Mouse (Mus musculus): ENCODE data around the gene Dtx3.
"Not testable (repeated sequence)": the region's sequence is repeated elsewhere in the genome, so short reads cannot be mapped to it uniquely, and the experiment has no call there.

The Dtx3 gene

DNA sequence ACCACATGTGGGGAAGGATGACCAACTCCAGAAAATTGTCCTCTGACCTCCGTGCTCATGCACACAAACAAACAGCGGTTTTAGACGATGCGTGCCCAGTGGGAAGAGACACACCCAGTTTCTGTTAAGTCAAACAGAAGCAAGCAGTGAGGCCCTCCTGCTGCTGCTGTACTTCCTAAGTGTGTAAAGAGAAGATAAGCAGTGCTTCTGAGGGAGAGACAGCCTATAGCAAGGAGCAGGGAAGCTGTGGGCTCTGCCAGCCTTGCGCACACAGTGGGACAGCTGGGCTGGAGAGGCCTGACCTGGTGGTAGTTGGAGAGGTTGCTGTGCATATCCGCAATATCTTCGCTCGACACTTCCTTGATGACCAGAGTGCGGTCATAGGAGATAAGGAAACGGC, 9.8 kb upstream of the Dtx3 start:
- DNase-seq (ENCODE audit: low spot score in 2 of 2), result no peak

DNA sequence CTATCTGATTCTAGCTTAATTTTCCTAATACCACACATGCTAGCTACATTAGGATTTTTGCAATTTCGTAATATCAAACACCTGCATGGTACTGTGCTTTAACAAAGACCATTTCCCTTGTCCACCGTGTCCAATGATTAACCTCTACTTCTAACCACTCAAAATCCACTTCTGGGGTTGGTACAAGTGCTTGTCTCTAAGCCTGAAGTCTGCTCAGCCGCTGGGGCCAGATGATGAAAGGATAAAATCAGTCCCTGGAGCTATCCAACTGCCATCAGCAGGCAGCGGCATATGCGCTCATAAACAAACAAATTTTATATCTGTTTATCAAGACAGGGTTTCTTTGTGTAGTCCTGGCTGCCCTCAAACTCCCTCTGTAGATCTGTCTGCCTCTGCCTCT, 9.1 kb upstream of the Dtx3 start:
- no peak for DNase-seq (ENCODE audit: low spot score in 2 of 2)

DNA sequence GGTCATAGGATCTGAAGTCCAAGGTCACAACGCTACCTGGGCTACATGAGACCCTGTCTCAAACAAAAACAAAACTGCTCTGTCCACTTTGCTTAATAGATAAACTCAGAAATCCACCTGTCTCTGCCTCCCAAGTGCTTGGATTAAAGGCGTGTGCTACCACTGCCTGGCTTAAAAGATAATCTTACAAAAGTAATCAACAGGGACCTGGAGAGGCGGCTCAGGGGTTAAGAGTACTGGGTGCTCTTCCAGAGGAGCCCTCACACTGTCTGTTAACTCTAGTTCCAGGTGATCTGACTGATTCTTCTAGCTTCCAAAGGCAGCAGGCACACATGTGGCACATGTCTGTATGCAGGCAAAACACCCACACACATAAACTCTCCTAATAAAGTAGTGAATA, 7.6 kb upstream of the Dtx3 start:
- no peak for DNase-seq (ENCODE audit: low spot score in 2 of 2)

DNA sequence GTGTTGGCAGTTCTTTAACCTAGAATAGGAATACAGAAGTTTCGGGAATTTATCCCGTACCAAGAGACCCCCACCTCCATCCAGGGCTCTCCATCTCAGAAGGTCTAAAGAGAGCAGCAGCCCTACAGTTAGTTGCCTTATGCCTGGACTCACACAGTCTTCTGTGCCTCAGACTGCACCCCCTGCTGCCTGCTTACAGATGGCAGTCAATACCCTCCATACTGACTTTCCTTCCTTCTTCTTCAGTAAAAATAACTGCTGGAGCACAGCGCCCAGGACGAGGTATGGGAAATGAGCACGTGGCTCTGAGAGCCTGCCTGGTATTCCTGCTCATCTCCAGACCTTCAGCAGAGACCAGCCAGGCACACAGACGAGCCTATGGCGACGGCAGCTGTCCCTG, 4.8 kb upstream of the Dtx3 start:
- no peak for DNase-seq (ENCODE audit: low spot score in 2 of 2)

DNA sequence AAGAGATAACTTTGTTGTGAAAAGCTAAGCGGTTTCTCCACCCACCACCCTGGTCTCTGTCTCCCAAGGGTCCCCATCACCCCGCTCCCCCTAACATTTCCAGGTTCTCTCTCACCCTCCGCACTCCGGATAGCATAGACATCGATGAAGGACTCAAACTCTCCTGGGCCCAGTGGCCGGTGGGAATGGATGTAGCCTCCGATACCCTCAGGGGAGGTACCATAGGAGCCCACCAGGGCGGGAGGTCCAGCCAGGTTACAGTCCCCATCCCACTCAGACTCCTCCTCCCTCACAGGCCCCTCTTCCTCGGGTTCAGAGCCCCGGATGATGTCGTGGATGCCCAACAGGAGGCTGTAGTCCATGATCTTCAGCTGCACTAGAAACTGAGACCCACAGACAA, 3.9 kb upstream of the Dtx3 start:
- no peak for DNase-seq (ENCODE audit: low spot score in 2 of 2)

DNA sequence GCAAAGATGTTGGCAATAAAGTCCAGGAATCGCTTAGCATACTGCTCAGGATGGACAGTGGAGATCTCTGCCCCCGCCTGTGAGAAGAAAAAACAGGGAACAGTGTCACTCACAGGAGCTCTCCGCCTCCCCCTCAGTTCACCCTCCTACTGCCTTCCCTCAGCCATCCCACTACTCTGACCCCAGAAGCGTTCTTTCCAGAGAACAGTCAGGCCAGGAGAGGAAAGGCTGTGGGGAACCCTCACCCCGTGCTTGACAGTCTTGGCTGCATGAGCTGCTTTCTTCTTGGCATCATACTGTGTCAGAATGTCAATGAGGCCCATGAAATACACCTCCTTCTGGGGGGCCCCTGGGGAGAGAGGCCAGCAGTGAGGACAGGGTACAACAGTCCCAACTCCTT, 3.5 kb upstream of the Dtx3 start:
- no peak for DNase-seq (ENCODE audit: low spot score in 2 of 2)

DNA sequence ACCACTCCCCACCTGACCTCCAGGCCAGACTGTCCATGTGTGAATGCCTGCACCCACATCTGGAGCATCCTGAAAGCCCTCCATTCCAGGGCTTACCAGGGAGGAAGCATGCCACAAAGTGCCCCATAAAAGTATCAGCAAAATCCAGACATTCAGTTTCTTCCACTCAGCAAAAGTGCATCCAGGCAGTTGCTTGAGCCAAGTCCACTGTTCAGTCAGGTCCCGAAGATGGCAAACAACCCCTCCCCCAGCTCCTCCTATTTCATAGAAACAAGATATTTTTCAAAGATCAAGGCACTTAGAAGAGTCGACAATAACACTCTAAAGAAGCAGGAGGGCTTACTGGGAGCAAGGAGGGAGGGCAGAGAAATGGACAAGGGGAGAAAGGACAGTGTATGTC, 3.0 kb upstream of the Dtx3 start:
- no peak for DNase-seq (ENCODE audit: low spot score in 2 of 2)

DNA sequence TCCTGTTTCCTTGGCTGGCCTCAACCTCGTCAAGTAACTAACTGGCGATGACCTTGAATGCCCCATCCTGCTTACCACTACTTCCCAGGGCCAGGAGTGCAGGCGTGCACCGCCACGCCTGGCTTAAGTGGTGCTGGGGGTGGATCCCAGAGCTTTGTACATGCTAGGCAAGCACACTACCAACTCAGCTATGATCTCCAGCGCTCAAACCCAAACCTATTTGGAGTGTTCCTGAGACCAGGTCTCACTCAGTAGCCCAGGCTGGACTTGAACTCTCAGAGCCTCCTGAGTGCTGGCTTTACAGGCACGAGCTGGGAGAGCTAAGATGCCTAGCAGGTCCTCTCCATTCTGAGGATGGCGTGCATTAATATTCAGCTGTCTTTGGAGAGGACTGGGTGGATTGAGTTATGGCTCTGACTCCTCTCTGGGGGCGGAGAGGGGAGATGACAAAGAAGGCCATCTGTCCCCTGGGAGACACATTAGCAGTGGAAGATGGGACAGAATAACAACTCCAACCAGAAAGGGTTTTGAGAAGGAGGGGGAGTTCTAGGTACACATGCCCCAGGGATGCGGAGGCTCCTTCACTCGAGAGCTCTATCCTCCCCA, 2.1 kb upstream of the Dtx3 start:
- DNase-seq (ENCODE audit: low spot score in 2 of 2), result no peak

DNA sequence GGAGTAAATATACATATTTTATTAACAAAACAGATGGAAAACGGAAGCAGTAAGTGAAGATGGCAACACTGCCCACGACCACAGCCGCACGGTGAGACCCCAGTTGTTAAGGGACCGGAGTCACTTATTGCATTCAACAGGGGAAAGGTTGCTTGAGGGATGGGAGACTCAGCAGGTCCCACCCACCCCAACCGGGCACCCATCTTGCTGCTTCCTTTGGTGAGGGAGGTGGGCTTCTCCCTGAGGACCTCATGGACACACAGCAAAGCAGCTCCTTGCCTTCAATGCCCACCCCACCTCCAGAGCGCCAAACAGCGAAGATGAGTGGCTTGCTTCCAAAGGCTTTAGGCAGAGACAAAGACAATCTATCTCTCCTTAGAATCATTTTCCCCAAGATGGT, 1.6 kb upstream of the Dtx3 start:
- no peak for DNase-seq (ENCODE audit: low spot score in 2 of 2)

DNA sequence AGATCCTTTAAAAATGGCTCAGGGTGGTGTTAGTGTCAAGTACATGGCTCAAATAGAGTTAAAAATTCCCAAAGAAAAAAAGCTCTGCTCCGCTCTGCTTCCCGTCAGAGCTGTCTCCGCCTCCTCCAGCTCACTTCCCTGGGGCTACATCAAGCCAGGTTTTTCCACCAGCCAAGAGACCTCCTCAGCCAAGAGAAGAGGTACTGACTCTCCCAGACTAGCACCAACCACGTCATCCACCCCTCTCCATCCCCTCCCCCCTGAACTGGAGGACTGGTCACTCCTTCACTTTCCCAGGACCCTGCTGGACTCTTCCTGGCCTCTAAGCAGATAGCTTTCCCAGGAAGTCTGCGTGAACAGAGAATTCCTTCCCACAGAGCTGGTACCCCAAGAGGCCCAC, 864 bp upstream of the Dtx3 start:
- DNase-seq (ENCODE audit: low spot score in 2 of 2), result peak in 1 of 2 experiments; percentile 68

DNA sequence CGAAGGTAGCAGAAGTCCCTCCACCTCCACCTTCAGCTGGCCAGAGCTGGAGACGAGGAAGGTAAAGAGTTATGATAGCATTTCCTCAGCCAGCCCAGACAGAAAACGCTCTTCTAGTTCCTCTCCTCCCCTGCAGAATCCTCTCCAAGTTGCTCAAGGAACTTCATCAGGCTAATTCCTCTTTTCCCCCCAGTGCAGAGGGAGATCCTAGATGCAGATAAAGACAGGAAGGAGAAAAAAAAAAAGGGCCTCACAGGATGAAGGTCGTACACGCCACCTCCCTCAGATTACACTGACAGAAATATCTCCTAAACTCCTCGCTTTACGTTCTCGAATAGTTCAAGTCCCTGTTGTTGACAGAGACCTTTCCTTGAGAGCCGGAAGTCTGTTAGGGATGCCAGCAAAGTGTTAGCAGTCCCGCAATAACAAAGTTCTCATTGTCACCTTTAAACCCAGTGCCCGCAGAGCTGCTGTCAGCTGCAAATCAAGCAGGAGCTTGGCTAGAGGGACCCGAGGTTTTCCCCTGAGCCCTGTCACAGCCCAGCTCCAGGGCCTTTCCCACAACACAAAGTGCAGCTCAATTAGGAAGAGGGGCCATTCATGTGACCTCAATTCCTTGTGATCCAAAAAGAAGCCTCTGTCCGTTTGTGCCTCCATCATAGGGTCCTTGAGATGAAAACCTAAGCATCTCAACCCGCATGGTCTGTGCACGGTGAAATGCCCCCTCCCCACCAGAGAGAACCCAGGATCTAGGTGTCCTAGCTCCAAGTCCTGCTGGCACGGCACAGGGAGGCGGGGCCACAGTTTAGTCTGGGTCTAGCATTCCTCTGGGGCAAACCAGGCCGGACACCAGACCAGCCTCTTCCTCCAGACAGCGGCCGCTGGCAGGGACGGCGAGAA, 850 bp downstream of the Dtx3 start:
- no peak for DNase-seq (ENCODE audit: low spot score in 2 of 2)

DNA sequence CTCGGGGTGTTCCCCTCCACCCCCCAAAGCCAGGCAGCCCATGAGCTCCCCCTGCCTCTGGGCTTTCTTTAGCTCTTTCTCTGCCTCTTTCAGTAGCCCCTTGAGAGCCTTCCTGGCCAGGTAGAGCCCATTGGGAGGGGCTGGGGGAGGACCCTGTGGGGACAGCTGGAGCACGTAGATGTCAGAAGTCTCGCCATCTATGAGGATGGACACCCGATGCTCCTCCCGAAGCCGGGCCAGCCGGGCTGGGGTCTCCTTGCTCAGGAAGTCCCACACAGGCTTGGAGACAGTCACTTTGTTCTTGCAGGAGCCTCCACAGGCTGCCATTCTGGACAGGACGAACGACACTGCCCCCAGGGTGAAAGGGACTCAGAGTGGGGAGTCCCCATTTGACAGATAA, 2.5 kb downstream of the Dtx3 start:
- DNase-seq (ENCODE audit: low spot score in 2 of 2), result no peak

DNA sequence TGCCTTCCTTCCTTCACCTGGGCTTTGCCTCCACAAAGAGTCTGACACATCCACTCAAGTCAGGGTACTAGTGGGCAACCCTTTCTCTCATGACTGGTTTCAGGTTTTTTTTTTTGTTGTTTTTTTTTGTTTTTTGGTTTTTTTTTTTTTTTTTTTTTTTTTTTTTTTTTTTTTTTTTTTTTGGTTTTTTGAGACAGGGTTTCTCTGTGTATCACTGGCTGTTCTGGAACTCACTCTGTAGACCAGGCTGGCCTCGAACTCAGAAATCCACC, 3.5 kb downstream of the Dtx3 start:
- not testable (repeated sequence) for DNase-seq (ENCODE audit: low spot score in 2 of 2)

DNA sequence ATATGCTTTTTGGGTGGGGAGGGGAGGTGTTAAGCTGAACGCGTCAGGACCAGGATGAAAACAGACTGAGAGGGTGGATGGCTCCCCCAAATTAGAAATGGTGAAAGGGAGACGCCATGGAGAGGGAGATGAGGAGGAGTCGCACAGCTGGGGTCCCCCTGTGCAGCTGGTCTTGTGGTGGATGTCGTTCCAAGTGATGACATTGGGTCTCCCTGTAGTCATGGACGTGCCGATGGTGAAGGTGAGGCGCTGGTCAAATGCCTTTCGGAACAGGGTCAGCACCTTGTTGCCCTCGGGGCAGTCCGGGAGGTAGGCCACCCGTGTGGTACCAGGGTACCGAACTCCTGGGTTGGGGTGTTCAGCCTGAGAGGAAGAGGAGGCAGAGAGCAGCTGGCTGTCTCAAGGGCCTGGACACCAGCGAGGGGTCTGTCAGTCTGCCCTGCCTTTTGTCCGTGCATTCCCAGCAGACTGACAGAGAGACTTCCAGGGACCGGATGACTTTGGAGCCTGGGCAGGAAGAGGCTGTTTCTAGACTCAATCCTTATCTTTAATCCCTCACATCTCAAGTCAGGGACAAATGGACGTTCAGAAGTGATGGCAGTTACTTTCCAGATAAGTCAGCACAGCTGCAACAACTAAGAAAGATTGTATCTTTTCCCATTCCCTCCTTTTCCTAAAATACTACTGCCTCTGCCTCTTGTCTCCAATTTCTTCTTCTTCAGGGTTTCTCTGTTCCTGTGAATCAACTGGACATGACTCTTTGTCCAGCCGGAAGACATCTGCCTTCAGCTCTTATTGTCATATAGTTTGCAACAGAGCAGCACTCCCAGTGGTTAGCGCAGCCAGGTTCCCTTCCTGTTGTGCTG, 4.1 kb downstream of the Dtx3 start:
- no peak for DNase-seq (ENCODE audit: low spot score in 2 of 2)

DNA sequence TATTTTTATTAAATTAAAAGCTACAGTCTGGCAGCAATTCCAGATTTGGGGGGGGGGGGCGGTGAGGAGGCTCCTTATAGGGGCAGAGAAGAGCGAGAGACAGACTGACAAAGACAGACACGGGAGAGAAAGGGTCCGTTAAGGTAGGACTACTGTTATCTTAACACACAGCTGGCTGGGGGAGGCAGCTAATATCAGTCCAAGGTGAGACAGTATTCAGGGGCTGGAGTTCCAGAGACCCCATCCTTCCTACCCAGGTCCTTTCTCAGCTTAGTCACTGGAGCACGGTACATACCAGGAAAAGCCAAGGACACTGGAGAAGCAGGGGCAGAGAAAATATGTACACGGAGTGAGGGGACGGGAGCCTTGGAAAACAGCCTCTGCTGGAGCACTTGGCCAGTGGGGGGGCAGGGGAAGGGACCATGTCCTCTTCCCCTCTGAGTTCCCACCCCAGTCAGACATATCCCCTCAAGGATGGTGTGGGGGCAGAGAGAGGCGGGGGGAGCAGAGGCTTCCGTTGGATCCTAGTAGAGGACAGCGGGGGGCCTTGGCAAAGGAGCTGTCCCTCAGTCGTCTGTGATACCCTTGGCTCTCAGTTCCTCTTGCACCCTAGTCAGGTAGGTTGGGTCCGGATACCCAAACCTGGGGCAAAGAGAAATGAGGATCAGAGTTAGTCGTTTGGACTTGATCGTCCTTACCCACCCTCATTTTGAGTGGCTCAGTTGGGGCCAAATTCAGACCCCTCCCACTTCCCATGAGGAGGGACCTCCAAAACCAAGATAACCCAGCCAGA, 4.9 kb downstream of the Dtx3 start:
- DNase-seq (ENCODE audit: low spot score in 2 of 2), result no peak

DNA sequence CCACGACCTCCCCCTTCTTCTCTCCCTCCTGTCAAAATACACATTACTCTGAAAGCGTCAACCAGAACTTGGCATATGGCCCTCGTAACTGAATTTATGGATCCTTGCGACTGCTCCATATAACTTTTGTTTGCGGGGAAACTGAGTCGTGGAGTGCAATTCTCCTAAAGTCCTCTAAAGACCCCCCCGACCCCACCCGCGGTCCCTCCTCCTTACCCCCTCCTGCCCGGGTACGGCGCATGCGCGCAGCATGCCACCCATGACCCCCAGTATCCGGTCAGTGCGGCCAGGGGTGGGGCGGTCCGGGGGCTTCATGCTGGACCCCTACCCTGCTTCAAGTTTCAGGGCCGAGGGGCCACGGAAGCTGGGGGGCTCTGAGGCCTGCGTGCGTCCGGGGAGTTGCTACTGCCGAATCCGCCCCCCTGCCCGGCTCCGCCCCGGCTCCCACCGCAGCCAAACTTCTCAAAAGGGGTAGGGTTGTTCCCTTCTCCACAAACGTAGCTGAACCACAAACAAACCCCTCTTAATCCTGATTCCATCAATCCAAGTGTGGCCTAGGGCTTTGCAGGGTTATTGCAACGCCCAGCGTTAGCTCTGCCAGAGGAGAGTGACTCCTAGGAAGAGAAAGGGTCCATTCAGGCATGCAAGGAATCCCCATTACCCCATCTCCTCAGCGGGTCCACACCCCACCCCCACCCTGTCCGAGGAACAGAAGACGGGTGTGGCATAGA, 5.7 kb downstream of the Dtx3 start, which contains the start of gene Arhgef25:
Gene Arhgef25 (minus strand): TSS at position 433 of the 731 bp plus-strand sequence.
- DNase-seq (ENCODE audit: low spot score in 2 of 2), result no peak

DNA sequence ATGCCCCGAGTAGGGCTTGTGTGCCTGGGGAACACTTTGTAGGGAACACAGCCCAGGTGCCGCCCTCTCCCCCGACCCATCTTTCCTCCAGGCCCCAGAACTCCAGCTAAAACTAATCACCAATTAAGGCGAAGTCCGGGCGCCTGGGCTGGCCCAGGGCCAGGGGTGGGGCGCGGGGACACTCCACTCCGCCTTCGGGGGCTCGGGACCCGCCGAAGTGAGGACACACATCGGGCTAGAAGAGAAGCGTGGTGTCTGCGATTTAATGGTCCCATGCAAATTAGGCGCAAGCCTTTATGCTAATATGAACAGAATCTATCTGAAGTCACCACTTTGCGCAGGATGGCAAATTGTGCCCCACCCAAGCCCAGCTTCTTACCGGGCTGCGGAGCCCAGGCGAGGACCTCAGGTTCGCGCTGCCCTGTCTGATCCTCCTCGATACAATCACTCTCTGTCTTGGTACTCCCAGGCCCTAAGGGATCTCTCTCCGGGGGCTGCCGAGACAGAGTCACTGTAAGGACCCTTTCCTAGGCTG, 6.3 kb downstream of the Dtx3 start:
- no peak for DNase-seq (ENCODE audit: low spot score in 2 of 2)

DNA sequence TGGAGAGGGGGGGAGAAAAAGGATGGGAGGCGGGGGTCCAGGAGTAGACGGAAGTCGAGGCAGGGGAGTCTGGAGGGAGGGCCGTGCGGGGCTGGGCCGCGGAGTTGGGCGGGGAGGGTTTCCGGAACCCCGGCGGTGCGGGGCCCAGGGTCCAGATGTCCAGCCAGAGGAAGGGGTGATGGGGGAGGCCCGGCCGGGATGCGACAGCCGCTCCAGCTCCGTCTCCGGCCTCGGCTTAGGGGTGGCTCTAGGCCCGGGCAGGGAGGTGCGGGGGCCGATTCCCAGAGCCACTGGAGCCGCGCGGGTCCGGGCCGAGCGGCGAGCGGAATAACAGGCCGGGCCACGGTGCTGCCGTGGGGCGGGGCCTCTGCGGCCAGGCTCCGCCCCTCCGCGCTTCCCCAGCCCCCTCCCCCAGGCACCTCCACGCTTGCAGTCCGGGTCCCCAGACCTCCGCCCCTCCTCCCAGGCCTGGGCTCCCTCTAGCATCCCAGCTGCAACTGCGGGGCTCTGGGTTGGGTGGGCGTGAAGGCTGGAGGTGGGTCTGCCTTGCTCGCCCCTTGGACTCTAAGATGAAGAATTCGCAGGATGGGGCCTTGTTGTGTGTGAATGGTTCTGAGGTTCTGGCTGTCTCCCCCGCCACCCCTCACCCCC, 6.9 kb downstream of the Dtx3 start:
- DNase-seq (ENCODE audit: low spot score in 2 of 2), result no peak

DNA sequence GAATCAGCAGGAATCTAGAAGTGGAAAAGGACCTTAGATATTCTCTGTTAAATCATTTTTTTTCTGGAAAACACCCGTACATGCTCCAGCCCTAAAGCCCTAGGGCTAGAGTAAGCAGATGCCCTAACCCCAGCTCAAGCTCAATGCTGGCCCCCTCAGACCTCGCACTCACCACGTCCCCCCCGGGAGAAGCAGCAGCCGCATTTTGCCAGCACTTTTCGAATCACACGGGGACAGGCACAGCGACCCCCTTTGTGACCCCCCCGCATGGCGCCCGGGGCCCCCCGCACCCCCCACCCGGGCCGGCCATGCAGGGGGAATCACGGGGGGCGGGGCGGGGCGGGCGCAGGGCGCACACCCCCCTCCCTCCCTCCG, 7.5 kb downstream of the Dtx3 start:
- DNase-seq (ENCODE audit: low spot score in 2 of 2), result no peak

DNA sequence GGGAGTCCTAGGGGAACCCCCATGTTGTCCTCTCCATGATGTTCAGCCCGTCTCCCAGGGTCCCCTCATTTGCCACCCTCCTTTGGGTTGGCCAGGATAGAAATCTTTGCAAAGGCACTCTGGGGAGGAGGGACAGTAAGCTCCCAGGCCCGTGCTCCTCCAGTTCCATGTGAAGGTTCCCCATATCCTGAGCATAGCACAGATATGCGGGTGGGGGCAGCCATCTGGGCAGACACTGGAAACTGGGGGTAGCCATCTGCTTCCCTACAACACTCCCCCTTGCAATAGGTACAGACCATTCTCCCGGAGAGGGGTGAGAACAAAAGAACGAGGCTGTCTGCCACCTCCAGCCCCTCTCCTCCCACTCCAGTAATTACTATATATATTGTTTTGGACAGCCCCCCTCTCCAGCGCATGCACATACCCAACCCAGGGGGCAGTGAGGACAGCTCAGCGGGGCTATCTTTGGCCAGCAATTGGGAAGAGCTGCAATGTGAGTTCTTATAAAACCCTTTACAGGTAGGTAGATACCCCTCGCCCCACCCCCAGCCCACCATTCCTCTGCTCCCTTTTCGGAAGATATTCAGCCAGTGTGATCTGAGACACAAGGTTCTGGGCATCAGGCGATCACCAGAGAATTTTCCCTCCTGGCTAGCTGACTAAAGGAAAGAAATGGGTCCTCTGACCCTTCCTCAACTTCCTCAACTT, 8.0 kb downstream of the Dtx3 start:
- DNase-seq (ENCODE audit: low spot score in 2 of 2), result peak in 1 of 2 experiments; percentile 87

Data from left cerebral cortex, adult 9 months (tissue).